Mouse (Mus musculus): Measurements from ENCODE around the gene Sncb. TPM values are rescaled to one million over a fixed set of nuclear protein-coding genes. Genes with fewer than 3 reads are reported as not detected.

Sncb gene
- total RNA-seq, 2 experiments from 2014 or later: 785 to 906 TPM

- peak in 1 of 2 experiments; percentile 28 for DNase-seq (ENCODE audit: low spot score in 2 of 2)
- intact Hi-C loops (cut with DNase I): no loop called here
Observed at GRCm38 (mm10) chr13:54754169-54755080, 12.0 kb downstream of the Sncb start.

GRCm38 (mm10) chr13:54753733-54754132, 12.7 kb downstream of the Sncb start:
- intact Hi-C loops (cut with DNase I): no loop called here
- DNase-seq (ENCODE audit: low spot score in 2 of 2): peak in 1 of 2 experiments; percentile 4

GRCm38 (mm10) chr13:54752656-54753055, 13.7 kb downstream of the Sncb start:
- peak; percentile 85 to 96 for DNase-seq (ENCODE audit: low spot score in 2 of 2)
- intact Hi-C loops (cut with DNase I): no loop called here

- DNase-seq (ENCODE audit: low spot score in 2 of 2): no peak
- intact Hi-C loops (cut with DNase I): no loop called here
Observed at GRCm38 (mm10) chr13:54750699-54751098, 15.7 kb downstream of the Sncb start.

- DNase-seq (ENCODE audit: low spot score in 2 of 2): no peak
Observed at GRCm38 (mm10) chr13:54749864-54750411, 16.5 kb downstream of the Sncb start, which contains the start of gene Gprin1. Gene Gprin1 (minus strand): TSS chr13:54749874.

GRCm38 (mm10) chr13:54749061-54749863, 17.1 kb downstream of the Sncb start:
- intact Hi-C loops (cut with DNase I): no loop called here
- peak in 1 of 2 experiments; percentile 76 for DNase-seq (ENCODE audit: low spot score in 2 of 2)

More at GRCm38 (mm10) chr13:54749864-54750411, 16.5 kb downstream of the Sncb start, which contains the start of gene Gprin1:
- intact Hi-C loops (cut with DNase I): no loop called here

GRCm38 (mm10) chr13:54748721-54749060, 17.7 kb downstream of the Sncb start:
- DNase-seq (ENCODE audit: low spot score in 2 of 2): no peak
- intact Hi-C loops (cut with DNase I): no loop called here

- no peak for DNase-seq (ENCODE audit: low spot score in 2 of 2)
- intact Hi-C loops (cut with DNase I): no loop called here
Observed at GRCm38 (mm10) chr13:54748190-54748589, 18.2 kb downstream of the Sncb start.

- intact Hi-C loops (cut with DNase I): no loop called here
- DNase-seq (ENCODE audit: low spot score in 2 of 2): no peak
Observed at GRCm38 (mm10) chr13:54746896-54747295, 19.5 kb downstream of the Sncb start.

GRCm38 (mm10) chr13:54746110-54746509, 20.3 kb downstream of the Sncb start:
- no peak for DNase-seq (ENCODE audit: low spot score in 2 of 2)
- intact Hi-C loops (cut with DNase I): no loop called here

GRCm38 (mm10) chr13:54738213-54738601, 28.2 kb downstream of the Sncb start:
- DNase-seq (ENCODE audit: low spot score in 2 of 2): no peak
- intact Hi-C loops (cut with DNase I): no loop called here

GRCm38 (mm10) chr13:54737488-54738212, 28.7 kb downstream of the Sncb start:
- DNase-seq (ENCODE audit: low spot score in 2 of 2): no peak
- intact Hi-C loops (cut with DNase I): no loop called here

GRCm38 (mm10) chr13:54736931-54737330, 29.5 kb downstream of the Sncb start:
- no peak for DNase-seq (ENCODE audit: low spot score in 2 of 2)
- intact Hi-C loops (cut with DNase I): no loop called here

GRCm38 (mm10) chr13:54726131-54726530, 40.3 kb downstream of the Sncb start:
- intact Hi-C loops (cut with DNase I): no loop called here
- no peak for DNase-seq (ENCODE audit: low spot score in 2 of 2)

GRCm38 (mm10) chr13:54723143-54723542, 43.3 kb downstream of the Sncb start:
- no peak for DNase-seq (ENCODE audit: low spot score in 2 of 2)
- intact Hi-C loops (cut with DNase I): no loop called here

GRCm38 (mm10) chr13:54716916-54717315, 49.5 kb downstream of the Sncb start:
- intact Hi-C loops (cut with DNase I): loop anchor here (2.0 to 5.0 kb wide), 4 partner anchors 42 to 462 kb away; no protein-coding TSS in a partner anchor
- DNase-seq (ENCODE audit: low spot score in 2 of 2): peak; percentile 69 to 72

GRCm38 (mm10) chr13:54714996-54715395, 51.4 kb downstream of the Sncb start:
- intact Hi-C loops (cut with DNase I): loop anchor here (5.0 kb wide), 1 partner anchor 352 kb away; no protein-coding TSS in a partner anchor
- DNase-seq (ENCODE audit: low spot score in 2 of 2): no peak

- intact Hi-C loops (cut with DNase I): no loop called here
Observed at GRCm38 (mm10) chr13:54714393-54714792, 52.0 kb downstream of the Sncb start.

GRCm38 (mm10) chr13:54710866-54711265, 55.5 kb downstream of the Sncb start:
- DNase-seq (ENCODE audit: low spot score in 2 of 2): no peak
- intact Hi-C loops (cut with DNase I): no loop called here

More at GRCm38 (mm10) chr13:54714393-54714792, 52.0 kb downstream of the Sncb start:
- DNase-seq (ENCODE audit: low spot score in 2 of 2): no peak

Data from left cerebral cortex, postnatal 25 days (tissue).